Mouse (Mus musculus): ENCODE results near the gene Tor4a.

Tor4a gene

GRCm38 (mm10) chr2:25224766-25225752 is 28.4 kb upstream of the Tor4a start:
- in situ Hi-C loops (cut with MboI) = no loop called here

DNA sequence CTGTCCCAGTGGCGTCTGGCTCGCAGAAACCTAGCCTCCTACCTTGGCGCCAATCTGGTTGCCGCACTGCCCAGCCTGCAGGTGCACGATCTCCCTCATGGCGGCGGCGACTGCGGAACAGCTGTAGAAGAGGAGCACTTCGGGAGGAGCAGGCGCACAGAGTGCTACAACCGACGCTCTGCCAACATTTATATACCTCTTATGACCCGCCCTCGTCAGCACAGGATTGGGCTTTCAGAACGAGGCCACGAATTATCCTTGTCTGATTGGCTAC is 27.7 kb upstream of the Tor4a start, which contains the start of gene Tubb4b:
Gene Tubb4b (minus strand): TSS at position 211 of the 274 bp plus-strand sequence.
- in situ Hi-C loops (cut with MboI) = no loop called here

DNA sequence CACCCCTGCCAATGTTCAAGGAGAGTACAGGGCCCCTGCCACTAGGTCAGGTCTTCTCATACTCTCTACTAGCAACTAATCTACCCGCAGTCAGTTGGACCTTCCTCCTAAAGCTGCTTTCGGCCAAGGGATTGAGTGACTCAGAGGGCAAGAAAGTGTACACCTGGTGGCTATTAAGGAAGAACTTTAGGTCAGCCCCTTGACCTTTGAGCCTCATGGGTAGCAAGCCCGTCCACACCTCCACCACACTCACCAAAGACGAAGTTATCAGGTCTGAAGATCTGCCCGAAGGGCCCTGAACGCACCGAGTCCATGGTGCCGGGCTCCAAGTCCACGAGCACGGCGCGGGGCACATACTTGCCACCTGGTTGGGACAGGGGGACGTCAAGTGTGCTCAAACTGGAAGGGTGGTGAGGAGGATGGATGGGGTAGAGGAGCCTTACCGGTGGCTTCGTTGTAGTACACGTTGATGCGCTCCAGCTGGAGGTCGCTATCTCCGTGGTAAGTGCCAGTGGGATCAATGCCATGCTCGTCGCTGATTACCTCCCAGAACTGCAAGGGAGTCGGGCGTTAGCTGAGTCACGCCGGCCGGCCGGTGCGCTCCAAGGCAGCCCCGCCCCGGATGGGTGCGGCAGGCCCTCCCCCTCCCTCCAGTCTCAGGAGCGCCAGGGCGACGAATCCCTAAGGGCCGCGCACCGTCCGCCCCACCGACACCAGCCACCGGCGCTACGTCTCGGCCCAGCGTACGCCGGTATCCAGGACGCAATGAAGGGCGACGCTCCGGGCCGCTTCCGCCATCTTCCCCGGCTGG is 27.2 kb upstream of the Tor4a start:
- in situ Hi-C loops (cut with MboI) = no loop called here

GRCm38 (mm10) chr2:25221331-25221772 is 24.7 kb upstream of the Tor4a start:
- in situ Hi-C loops (cut with MboI) = no loop called here

DNA sequence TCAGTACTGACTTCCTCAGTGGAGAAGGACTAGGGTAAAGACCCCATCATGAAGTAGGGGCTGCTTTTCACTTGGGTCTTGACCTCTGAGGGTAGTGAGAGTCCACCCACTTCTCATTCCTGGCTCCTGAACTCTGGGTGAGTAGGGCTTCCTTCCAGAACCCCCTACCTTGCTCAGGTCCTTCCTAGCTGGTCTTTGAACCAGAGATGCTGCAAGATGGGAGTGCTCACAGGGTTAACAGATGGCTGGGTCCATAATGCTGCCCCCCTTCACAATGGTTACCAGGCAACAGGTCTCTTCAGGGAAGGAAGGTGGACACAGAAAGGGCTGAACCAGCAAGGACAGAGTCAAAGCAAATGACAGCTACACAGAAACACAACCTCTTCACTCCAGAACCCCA is 21.8 kb upstream of the Tor4a start, which contains the start of gene Fam166a:
Gene Fam166a (plus strand): TSS at position 301 of the 400 bp plus-strand sequence.
- in situ Hi-C loops (cut with MboI) = no loop called here

DNA sequence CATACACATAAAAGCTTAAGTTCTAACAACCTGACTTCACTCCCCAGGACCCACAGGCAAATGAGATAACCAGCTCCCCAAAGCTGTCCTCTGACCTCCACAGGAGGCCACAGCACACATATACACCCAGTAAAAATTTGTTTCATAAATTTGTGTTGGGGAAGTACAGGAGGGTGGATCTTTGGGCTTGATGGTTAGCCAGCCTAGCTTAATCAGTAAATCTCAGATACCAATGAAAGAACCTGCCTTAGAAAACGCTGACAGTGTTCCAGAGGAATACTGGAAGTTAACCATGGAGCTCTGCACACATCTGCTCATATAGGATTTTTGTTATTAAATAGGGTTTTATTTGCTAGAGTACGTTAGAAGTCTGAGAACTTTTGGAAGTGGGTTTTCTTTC is 21.0 kb upstream of the Tor4a start:
- in situ Hi-C loops (cut with MboI) = no loop called here

DNA sequence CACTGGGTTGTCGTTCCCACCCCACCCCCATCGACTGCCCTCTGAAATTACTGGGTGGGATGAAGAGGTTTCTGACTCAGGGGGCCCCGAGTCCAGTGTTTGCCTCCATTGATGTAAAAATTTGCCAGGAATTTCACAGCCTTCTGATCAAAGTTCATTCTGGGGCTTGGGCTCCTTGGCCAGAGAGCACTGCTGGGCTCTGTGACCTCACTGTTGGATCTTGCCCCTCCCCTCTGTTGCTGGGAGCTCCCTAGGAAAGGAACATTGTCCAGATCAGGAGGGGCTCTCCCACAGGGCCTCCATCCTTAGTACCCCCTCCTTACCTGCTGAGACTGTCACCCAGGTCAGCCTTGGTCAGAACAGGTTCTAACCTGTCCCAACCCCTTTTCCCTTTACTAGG is 17.8 kb upstream of the Tor4a start, which contains the start of gene Stpg3:
Gene Stpg3 (minus strand): TSS at position 194 of the 400 bp plus-strand sequence.
- in situ Hi-C loops (cut with MboI) = no loop called here

GRCm38 (mm10) chr2:25213266-25213865 is 16.7 kb upstream of the Tor4a start:
- in situ Hi-C loops (cut with MboI) = no loop called here

- in situ Hi-C loops (cut with MboI) = no loop called here
Observed at GRCm38 (mm10) chr2:25211121-25211670, 14.5 kb upstream of the Tor4a start, which contains the start of gene Nelfb. Gene Nelfb (minus strand): TSS chr2:25211489.

- in situ Hi-C loops (cut with MboI) = no loop called here
Observed at GRCm38 (mm10) chr2:25210686-25211085, 14.0 kb upstream of the Tor4a start.

DNA sequence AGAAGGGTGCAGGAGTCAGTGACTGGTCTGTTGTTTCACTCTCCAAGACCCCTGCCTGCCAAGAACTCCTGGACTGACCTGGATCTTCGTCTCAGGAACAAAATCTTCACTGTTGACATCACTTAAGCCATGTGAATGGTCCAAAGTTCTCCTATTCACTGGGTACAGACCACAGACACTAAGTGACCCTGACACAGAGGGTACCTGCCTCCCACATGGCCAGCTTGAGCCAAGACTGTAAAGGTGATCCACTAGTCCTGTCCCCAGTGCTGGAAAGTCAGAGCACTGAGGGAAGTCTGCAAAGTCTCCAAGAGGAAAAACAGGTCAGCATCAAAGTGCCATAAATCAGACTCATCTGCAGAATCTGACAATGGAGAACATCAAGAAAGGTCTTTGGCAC is 10.9 kb upstream of the Tor4a start:
- in situ Hi-C loops (cut with MboI) = no loop called here

DNA sequence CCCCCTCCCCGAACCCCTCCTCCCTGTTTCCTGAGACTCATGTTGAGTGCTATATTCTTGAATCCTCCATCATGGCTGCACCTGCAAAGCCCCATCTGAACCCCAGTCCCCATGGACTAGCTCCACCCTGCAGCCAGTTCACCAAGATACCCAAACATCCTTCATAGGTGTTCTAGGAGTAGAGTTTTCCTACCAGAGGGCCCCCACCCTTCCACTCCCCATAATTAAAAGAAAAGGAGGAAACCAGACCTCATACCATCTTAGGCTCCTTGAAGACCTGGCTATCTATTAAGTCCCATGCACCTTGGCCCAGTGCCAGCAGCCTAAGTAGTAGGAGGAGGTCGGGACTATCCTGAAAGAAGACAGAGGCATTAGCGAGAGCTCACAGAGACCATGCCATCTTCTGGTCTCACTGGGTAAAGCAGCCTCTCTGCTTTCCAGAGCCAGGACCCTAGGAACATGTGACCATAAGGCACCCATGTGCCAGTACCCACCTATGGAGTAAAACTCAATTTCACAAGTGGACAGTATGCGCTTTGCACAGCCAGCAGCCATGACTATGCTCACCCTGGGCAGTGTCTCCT is 7.0 kb upstream of the Tor4a start:
- in situ Hi-C loops (cut with MboI) = no loop called here

DNA sequence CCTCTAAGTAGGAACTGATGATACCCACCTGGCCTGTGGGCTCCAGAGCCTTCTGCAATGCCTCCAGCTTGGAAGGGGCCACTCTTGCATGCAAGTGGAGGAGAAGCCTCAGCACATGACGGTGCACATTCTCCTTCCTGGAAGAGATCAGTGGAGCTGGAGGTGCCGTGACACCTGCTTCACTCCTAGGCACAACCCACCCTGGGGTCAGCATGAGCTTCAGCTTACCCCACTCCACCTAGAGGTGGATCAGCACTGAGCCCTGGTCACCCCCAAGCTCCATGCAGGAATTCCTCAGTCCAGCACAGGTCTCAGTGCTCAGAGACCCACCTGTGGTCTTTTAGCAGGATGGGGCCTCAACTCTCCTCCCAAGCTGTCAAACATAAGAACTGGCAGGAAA is 3.9 kb upstream of the Tor4a start:
- in situ Hi-C loops (cut with MboI) = no loop called here

- in situ Hi-C loops (cut with MboI) = no loop called here
Observed at GRCm38 (mm10) chr2:25197946-25198345, 1.3 kb upstream of the Tor4a start.

DNA sequence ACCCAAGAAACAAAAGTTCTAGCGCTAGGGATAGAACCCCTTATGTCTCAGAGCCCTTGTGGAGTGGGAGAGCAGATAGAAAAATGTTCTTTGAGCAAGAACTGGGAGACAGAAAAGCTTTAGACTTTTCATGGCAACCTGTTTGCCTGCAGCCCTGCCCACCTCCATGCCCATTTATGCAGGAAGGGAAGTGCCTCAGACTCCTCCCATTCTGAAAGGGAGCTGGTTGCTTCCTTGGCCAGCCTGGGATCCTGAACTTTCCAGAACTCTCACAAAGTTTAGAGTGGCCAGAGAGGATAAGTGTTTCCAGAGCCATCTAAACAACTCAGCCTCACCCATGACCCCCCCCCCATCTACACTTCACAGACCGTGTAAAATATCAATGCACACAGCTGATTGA is 505 bp upstream of the Tor4a start:
- in situ Hi-C loops (cut with MboI) = no loop called here

DNA sequence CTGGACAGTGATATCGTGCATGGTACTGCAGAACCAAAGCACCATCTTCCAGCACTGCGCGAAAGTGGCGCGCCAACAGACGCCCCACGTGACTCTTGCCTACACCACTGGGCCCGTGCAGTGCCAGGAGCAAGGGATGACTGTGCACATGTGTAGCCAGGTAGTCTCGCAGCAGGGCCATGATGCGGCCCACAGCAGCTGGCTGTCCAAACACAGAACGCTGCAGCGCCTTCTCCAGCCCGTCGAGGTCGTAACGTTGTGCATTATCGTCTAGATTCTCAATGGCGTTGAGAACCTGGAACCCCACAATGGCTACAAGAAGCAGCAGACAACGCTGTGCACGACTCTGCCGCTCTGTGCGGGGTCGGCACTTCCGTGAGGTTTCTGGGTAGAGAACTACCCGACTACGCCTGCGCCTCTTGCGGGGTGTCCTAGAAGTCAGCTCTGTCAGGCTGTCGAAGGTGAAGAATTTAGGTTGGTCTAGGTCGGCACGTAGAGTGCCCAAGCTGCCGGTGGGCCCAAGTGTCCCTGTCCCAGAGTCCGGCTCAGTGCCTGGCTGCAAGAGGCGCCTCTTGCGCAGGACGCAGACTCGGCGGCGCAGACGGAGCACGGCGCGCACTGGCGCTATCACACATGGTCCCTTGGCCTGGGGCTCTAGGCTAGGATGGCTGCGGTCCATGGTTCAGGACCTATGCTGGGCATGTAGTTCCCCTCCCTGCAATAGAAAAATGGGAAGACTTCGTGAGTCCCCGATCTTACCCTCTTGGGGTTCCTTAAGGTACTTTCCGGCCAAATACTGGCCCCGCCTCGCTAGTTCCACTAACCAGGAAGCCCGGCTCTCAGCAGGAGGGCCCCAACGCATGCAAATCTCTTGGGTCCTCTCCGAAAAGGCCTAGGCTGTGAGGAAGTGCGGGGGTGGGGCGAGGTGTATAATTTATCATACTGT is 1.2 kb downstream of the Tor4a start:
- in situ Hi-C loops (cut with MboI) = no loop called here

DNA sequence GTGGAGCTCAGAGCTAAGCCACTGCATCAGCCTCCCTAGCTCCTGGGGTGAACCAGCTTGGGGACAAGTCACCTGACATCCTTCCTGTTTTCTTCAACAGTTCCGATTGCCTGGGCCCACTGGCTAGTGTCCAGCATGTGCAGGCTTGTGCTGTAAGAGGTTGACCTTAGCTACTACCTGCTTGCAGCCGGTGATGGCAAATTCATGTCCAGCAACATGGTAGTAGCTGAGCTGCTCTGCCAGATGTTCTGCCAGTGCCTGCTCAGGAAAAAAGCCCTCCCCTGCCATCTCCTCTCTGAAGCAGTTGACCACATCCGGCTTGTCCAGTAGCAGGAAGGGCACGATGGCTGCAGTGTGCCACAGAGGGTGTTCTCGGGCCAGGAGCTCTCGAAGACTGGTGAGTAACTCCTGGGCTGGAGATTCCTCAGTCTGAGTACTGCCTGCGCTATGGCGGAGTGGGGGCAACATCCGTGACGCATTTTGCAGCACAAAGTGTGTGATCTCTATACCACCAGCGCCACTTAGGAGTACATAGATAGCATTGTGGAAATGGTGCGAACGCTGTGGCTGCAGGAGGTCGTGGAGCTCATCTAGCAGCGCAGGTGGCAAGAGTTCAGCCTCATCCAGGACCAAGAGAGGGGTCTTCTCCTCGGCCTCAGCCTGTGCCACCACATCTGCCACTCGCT is 2.1 kb downstream of the Tor4a start:
- in situ Hi-C loops (cut with MboI) = no loop called here

- in situ Hi-C loops (cut with MboI) = no loop called here
Observed at GRCm38 (mm10) chr2:25194006-25194405, 2.7 kb downstream of the Tor4a start.

- in situ Hi-C loops (cut with MboI) = no loop called here
Observed at GRCm38 (mm10) chr2:25193330-25193770, 3.3 kb downstream of the Tor4a start.

GRCm38 (mm10) chr2:25187841-25188240 is 8.8 kb downstream of the Tor4a start:
- in situ Hi-C loops (cut with MboI) = no loop called here
